Mouse (Mus musculus): ENCODE measurements around the gene Steap3. TPM values are rescaled to one million over a fixed set of nuclear protein-coding genes. Genes with fewer than 3 reads are reported as not detected.

Steap3 gene
- total and polyA plus RNA-seq, 2 experiments, result 7.5 to 33.3 TPM

DNA sequence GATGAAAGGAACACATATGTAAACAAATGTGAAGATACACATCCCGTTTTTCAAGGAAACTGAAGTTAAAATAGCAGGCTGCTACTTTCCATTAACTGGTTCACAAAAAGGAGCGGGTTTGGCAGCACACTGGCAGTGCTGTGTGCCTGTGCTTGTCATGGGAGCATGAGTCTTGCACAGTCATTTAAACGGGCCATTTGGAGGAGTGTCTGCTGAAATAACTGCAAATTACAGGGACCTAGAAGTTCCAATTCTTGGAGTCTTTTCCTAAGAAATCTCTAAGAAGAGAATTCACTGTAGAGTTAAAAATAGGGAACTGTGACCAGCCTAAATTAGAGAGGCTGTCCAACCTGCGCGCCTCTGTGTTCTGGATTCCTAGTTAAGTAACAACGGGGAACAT is 81.6 kb downstream of the Steap3 start:
- no peaks in the 10 kb centered on the region for H3K27me3 ChIP-seq (ENCODE audit: control insufficient read depth, insufficient read depth, low read length)
- no peak for TF ChIP-seq POLR2A (IDR thresholded peaks at IDR 0.05; ENCODE audit: extremely low read depth, insufficient read depth, low read length)
- no peak for TF ChIP-seq CTCF (IDR thresholded peaks at IDR 0.05; ENCODE audit: low read depth, low read length)
- 84% methylated on average over 6 of the region's 6 CpGs for WGBS
- H3K4me1 ChIP-seq (ENCODE audit: control insufficient read depth, insufficient read depth, low read length), result no peaks in the 10 kb centered on the region
- no peak overlapping the region for H3K4me3 ChIP-seq (ENCODE audit: insufficient read depth, low read depth, low read length)
- DNase-seq (ENCODE audit: extremely low read depth, low read depth, low spot score), result no peak
- H3K36me3 ChIP-seq (ENCODE audit: control insufficient read depth, insufficient read depth, low read length), result no peaks in the 10 kb centered on the region
- H3K27ac ChIP-seq (replicated peaks; ENCODE audit: insufficient read depth, low read depth, low read length), result no peak overlapping the region
- no peaks in the 10 kb centered on the region for H3K79me2 ChIP-seq (ENCODE audit: control insufficient read depth, insufficient read depth, low read length)
- H3K9ac ChIP-seq (ENCODE audit: low read depth, low read length), result no peak overlapping the region

DNA sequence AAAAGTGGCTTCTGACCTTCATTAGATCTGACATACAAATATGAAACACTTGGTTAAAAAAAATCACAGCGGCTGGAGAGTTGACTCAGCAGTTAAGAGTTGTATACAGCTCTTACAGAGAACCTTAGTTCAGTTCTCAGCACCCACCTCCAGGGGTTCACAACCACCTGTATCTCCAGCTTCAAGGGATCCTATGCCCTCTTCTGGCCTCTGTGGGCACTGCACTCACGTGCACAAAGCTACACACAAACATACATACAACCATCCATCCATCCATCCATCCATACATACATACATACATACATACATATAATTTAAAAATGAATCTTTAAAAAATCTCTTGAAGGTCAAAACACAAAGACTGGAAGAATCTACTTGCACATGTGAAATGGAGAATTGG is 82.2 kb downstream of the Steap3 start:
- TF ChIP-seq CTCF (IDR thresholded peaks at IDR 0.05; ENCODE audit: low read depth, low read length) (no peak), POLR2A (IDR thresholded peaks at IDR 0.05; ENCODE audit: extremely low read depth, insufficient read depth, low read length) (no peak)
- Histone ChIP-seq H3K9ac (ENCODE audit: low read depth, low read length) (no peak overlapping the region), H3K4me1 (ENCODE audit: control insufficient read depth, insufficient read depth, low read length) (no peaks in the 10 kb centered on the region), H3K36me3 (ENCODE audit: control insufficient read depth, insufficient read depth, low read length) (no peaks in the 10 kb centered on the region), H3K4me3 (ENCODE audit: insufficient read depth, low read depth, low read length) (no peak overlapping the region), H3K27me3 (ENCODE audit: control insufficient read depth, insufficient read depth, low read length) (no peaks in the 10 kb centered on the region), H3K27ac (replicated peaks; ENCODE audit: insufficient read depth, low read depth, low read length) (no peak overlapping the region), H3K79me2 (ENCODE audit: control insufficient read depth, insufficient read depth, low read length) (no peaks in the 10 kb centered on the region)
- WGBS, result 89% methylated on average over 2 of the region's 2 CpGs
- no peak for DNase-seq (ENCODE audit: extremely low read depth, low read depth, low spot score)

DNA sequence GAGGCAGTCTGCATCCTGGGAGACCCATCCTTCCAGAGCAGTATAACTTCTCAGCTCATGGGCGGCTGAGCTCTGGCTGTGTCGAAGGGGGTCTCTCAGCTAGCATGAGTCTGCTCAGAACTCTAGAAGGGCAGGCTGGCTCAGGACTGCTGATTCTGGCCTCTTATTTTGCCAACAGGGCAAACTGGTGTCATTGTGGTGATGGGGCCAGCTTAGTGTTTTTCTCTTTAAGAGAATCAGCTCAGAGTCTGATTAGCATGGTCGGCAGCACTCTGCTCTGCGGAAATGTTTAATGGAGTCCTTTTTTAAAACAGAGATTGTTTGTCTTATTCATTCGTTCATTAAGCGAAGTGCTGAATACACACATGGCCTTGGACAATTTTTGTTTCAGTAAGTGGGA is 83.3 kb downstream of the Steap3 start:
- Histone ChIP-seq H3K36me3 (ENCODE audit: control insufficient read depth, insufficient read depth, low read length) (no peaks in the 10 kb centered on the region), H3K27me3 (ENCODE audit: control insufficient read depth, insufficient read depth, low read length) (no peaks in the 10 kb centered on the region), H3K79me2 (ENCODE audit: control insufficient read depth, insufficient read depth, low read length) (no peaks in the 10 kb centered on the region), H3K9ac (ENCODE audit: low read depth, low read length) (no peak overlapping the region), H3K27ac (replicated peaks; ENCODE audit: insufficient read depth, low read depth, low read length) (no peak overlapping the region), H3K4me1 (ENCODE audit: control insufficient read depth, insufficient read depth, low read length) (no peaks in the 10 kb centered on the region), H3K4me3 (ENCODE audit: insufficient read depth, low read depth, low read length) (no peak overlapping the region)
- DNase-seq (ENCODE audit: extremely low read depth, low read depth, low spot score), result no peak
- 95% methylated on average over 6 of the region's 6 CpGs for WGBS
- no peak for TF ChIP-seq POLR2A (IDR thresholded peaks at IDR 0.05; ENCODE audit: extremely low read depth, insufficient read depth, low read length)
- no peak for TF ChIP-seq CTCF (IDR thresholded peaks at IDR 0.05; ENCODE audit: low read depth, low read length)

DNA sequence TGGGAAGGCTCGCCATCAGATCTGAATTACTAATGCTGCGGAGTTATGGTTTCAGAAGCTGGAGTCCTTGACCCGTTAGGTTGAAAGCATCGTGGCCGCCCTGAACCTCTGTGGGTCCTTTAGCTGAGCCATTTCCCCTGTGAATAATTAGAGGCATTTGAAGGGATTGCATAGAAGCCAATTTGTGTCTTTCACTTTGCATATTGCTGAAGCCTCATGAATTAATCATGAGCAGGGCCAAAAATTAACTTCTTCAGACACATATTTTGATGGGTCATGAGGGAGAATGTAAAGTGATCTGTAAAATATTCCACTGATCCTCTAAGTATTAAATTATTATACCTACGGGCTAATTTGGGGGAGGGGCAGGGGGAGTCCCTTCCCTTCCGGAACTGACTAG is 85.4 kb downstream of the Steap3 start:
- DNase-seq (ENCODE audit: extremely low read depth, low read depth, low spot score), result no peak
- no peaks in the 10 kb centered on the region for H3K27me3 ChIP-seq (ENCODE audit: control insufficient read depth, insufficient read depth, low read length)
- H3K4me3 ChIP-seq (ENCODE audit: insufficient read depth, low read depth, low read length), result no peak overlapping the region
- no peak overlapping the region for H3K27ac ChIP-seq (replicated peaks; ENCODE audit: insufficient read depth, low read depth, low read length)
- H3K9ac ChIP-seq (ENCODE audit: low read depth, low read length), result no peak overlapping the region
- H3K36me3 ChIP-seq (ENCODE audit: control insufficient read depth, insufficient read depth, low read length), result no peaks in the 10 kb centered on the region
- no peak for TF ChIP-seq CTCF (IDR thresholded peaks at IDR 0.05; ENCODE audit: low read depth, low read length)
- TF ChIP-seq POLR2A (IDR thresholded peaks at IDR 0.05; ENCODE audit: extremely low read depth, insufficient read depth, low read length), result no peak
- 90% methylated on average over 7 of the region's 7 CpGs for WGBS
- no peaks in the 10 kb centered on the region for H3K4me1 ChIP-seq (ENCODE audit: control insufficient read depth, insufficient read depth, low read length)
- no peaks in the 10 kb centered on the region for H3K79me2 ChIP-seq (ENCODE audit: control insufficient read depth, insufficient read depth, low read length)

DNA sequence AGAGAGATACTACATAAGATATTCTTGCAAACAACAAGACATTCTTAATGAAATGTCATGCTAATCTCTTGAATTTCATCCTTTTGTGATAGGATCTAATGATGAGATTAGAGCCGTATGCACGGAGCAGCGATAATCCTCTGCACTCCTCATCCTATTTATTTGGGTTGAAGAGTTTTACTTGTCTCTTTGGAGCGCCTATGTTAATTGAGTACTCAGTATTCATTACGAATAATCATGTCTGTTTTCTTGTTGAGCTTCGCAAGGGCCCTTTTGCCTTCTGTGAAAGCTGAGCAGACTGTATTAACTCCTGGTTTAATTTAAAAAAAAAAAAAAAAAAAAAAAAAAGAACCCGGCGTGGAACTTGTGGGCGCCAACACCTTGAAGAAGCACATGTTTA is 85.8 kb downstream of the Steap3 start:
- H3K27ac ChIP-seq (replicated peaks; ENCODE audit: insufficient read depth, low read depth, low read length), result no peak overlapping the region
- H3K36me3 ChIP-seq (ENCODE audit: control insufficient read depth, insufficient read depth, low read length), result no peaks in the 10 kb centered on the region
- no peaks in the 10 kb centered on the region for H3K27me3 ChIP-seq (ENCODE audit: control insufficient read depth, insufficient read depth, low read length)
- H3K79me2 ChIP-seq (ENCODE audit: control insufficient read depth, insufficient read depth, low read length), result no peaks in the 10 kb centered on the region
- no peak for DNase-seq (ENCODE audit: extremely low read depth, low read depth, low spot score)
- no peak overlapping the region for H3K4me3 ChIP-seq (ENCODE audit: insufficient read depth, low read depth, low read length)
- 81% methylated on average over 9 of the region's 9 CpGs for WGBS
- no peaks in the 10 kb centered on the region for H3K4me1 ChIP-seq (ENCODE audit: control insufficient read depth, insufficient read depth, low read length)
- H3K9ac ChIP-seq (ENCODE audit: low read depth, low read length), result no peak overlapping the region
- TF ChIP-seq POLR2A (IDR thresholded peaks at IDR 0.05; ENCODE audit: extremely low read depth, insufficient read depth, low read length) (no peak), CTCF (IDR thresholded peaks at IDR 0.05; ENCODE audit: low read depth, low read length) (no peak)

DNA sequence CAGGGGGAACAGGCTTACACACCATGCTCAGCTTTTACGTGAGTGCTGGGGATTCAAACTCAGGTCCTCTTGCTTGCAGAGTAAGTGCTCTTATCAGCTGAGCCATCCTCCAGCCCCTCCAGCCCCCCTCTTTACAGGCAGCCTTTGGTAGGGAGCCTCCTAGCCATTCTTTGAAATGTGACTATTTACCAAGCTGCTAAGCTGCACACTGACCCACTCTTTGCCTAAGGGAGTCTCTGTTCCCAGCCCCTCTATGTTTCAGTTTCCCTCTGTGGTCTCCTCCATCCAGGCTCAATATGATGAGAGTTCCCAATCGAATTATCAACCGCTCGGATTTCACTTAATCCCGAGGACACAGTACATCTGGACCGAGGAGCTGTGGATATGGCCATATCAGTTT is 86.3 kb downstream of the Steap3 start:
- no peak for TF ChIP-seq POLR2A (IDR thresholded peaks at IDR 0.05; ENCODE audit: extremely low read depth, insufficient read depth, low read length)
- TF ChIP-seq CTCF (IDR thresholded peaks at IDR 0.05; ENCODE audit: low read depth, low read length), result no peak
- DNase-seq (ENCODE audit: extremely low read depth, low read depth, low spot score), result no peak
- H3K27ac ChIP-seq (replicated peaks; ENCODE audit: insufficient read depth, low read depth, low read length), result no peak overlapping the region

More for the DNA sequence above, 86.3 kb downstream of the Steap3 start:
- H3K27me3 ChIP-seq (ENCODE audit: control insufficient read depth, insufficient read depth, low read length), result no peaks in the 10 kb centered on the region
- no peaks in the 10 kb centered on the region for H3K79me2 ChIP-seq (ENCODE audit: control insufficient read depth, insufficient read depth, low read length)
- no peak overlapping the region for H3K4me3 ChIP-seq (ENCODE audit: insufficient read depth, low read depth, low read length)
- no peak overlapping the region for H3K9ac ChIP-seq (ENCODE audit: low read depth, low read length)
- no peaks in the 10 kb centered on the region for H3K4me1 ChIP-seq (ENCODE audit: control insufficient read depth, insufficient read depth, low read length)
- WGBS, result 70% methylated on average over 6 of the region's 6 CpGs
- no peaks in the 10 kb centered on the region for H3K36me3 ChIP-seq (ENCODE audit: control insufficient read depth, insufficient read depth, low read length)

Measured in liver, adult 2 months (tissue).